Mouse (Mus musculus): ENCODE data around the gene Nfasc. TPM values are rescaled to one million over a fixed set of nuclear protein-coding genes. Genes with fewer than 3 reads are reported as not detected.

Gene Nfasc
- polyA plus RNA-seq, 2 experiments: 0.34 to 1.1 TPM

DNA sequence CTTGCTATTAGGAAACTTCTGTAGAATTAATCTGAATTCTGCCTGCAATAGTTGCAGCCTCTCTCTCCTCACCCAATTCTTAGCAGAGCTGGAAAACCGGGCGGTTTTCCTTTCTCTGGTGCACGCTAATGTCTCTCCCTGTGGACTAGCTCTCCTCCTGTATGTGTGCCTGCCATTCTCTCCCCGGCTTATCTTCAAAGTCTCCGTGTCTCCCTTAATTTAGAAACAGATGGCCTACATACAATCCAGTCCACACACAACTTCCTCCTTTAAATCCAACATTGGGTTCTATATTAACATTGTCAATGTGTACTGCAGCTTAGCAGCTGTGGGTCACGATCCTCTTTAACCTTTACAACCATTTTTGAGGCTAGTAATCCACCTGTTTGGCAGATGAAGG is 116.6 kb downstream of the Nfasc start:
- Histone ChIP-seq H3K27ac (replicated peaks; ENCODE audit: low read depth, low read length) (no peak overlapping the region), H3K4me1 (ENCODE audit: control insufficient read depth, insufficient read depth, low read length) (peaks cover 19% of the 10 kb centered on the region), H3K36me3 (ENCODE audit: control insufficient read depth, insufficient read depth, low read length) (no peaks in the 10 kb centered on the region), H3K9ac (ENCODE audit: low read depth, low read length, severe bottlenecking) (no peak overlapping the region), H3K27me3 (ENCODE audit: control insufficient read depth, insufficient read depth, low read length) (no peaks in the 10 kb centered on the region), H3K4me3 (replicated peaks; ENCODE audit: low read length) (no peak overlapping the region), H3K9me3 (ENCODE audit: control insufficient read depth, low read length) (no peaks in the 10 kb centered on the region), H3K4me2 (replicated peaks; ENCODE audit: low read depth, low read length, severe bottlenecking) (no peak overlapping the region)
- ATAC-seq (ENCODE audit: low FRiP score, low read depth): no peak
- 37% methylated on average over 6 of the region's 6 CpGs for WGBS
- TF ChIP-seq POLR2A (IDR thresholded peaks at IDR 0.05; ENCODE audit: borderline replicate concordance, extremely low read depth, insufficient read depth, insufficient read length): no peak
- DNase-seq (ENCODE audit: low spot score): no peak

- 10% methylated on average over 1 of the region's 1 CpGs for WGBS
- no peak overlapping the region for H3K9ac ChIP-seq (ENCODE audit: low read depth, low read length, severe bottlenecking)
- H3K4me3 ChIP-seq (replicated peaks; ENCODE audit: low read length): no peak overlapping the region
- no peak for TF ChIP-seq POLR2A (IDR thresholded peaks at IDR 0.05; ENCODE audit: borderline replicate concordance, extremely low read depth, insufficient read depth, insufficient read length)
- ATAC-seq (ENCODE audit: low FRiP score, low read depth): no peak
- H3K36me3 ChIP-seq (ENCODE audit: control insufficient read depth, insufficient read depth, low read length): no peaks in the 10 kb centered on the region
- H3K4me2 ChIP-seq (replicated peaks; ENCODE audit: low read depth, low read length, severe bottlenecking): no peak overlapping the region
- DNase-seq (ENCODE audit: low spot score): no peak
- no peaks in the 10 kb centered on the region for H3K9me3 ChIP-seq (ENCODE audit: control insufficient read depth, low read length)
- H3K27me3 ChIP-seq (ENCODE audit: control insufficient read depth, insufficient read depth, low read length): no peaks in the 10 kb centered on the region
- H3K27ac ChIP-seq (replicated peaks; ENCODE audit: low read depth, low read length): no peak overlapping the region
- peaks cover 19% of the 10 kb centered on the region for H3K4me1 ChIP-seq (ENCODE audit: control insufficient read depth, insufficient read depth, low read length)
Observed at GRCm38 (mm10) chr1:132624466-132624865, 117.1 kb downstream of the Nfasc start.

DNA sequence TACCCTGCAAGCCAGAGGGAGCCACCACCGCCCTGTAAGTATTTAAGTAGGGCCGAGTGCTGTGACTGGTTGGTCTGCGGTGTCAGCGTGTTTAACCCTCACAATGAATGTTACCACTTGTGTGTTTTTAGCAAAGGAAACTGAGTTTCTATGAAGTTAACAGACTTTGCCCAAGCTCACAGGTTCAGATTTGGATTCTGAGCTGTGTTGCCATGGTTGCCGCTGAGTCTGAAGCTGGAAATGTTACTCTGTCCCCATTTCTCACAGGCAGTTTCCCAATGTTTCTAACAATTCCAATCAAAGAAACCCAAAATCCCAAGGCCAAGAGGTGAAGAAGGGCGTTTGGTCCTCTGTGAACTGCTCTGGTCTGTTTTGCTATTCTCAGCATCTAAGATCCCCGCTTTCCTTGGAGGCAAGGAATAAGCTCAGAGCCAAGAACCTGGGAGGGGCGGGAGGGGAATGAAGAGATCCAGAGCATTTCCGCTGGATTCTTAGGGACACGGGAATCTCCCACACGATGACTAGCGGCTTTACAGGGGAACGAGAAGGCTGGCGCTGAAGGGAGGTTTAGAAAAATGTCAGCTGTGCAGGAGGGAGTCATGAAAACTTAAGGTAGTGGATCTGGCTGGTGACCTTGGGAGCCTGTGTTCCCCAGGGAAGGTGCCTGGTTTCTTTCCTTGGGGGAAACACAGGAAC is 117.8 kb downstream of the Nfasc start:
- H3K36me3 ChIP-seq (ENCODE audit: control insufficient read depth, insufficient read depth, low read length): no peaks in the 10 kb centered on the region
- H3K4me3 ChIP-seq (replicated peaks; ENCODE audit: low read length): no peak overlapping the region
- no peak overlapping the region for H3K9ac ChIP-seq (ENCODE audit: low read depth, low read length, severe bottlenecking)
- no peak for ATAC-seq (ENCODE audit: low FRiP score, low read depth)
- no peak overlapping the region for H3K4me2 ChIP-seq (replicated peaks; ENCODE audit: low read depth, low read length, severe bottlenecking)
- WGBS: 38% methylated on average over 14 of the region's 14 CpGs
- H3K27ac ChIP-seq (replicated peaks; ENCODE audit: low read depth, low read length): no peak overlapping the region
- TF ChIP-seq POLR2A (IDR thresholded peaks at IDR 0.05; ENCODE audit: borderline replicate concordance, extremely low read depth, insufficient read depth, insufficient read length): no peak
- DNase-seq (ENCODE audit: low spot score): no peak
- peaks cover 19% of the 10 kb centered on the region for H3K4me1 ChIP-seq (ENCODE audit: control insufficient read depth, insufficient read depth, low read length)
- no peaks in the 10 kb centered on the region for H3K27me3 ChIP-seq (ENCODE audit: control insufficient read depth, insufficient read depth, low read length)
- no peaks in the 10 kb centered on the region for H3K9me3 ChIP-seq (ENCODE audit: control insufficient read depth, low read length)

- no peaks in the 10 kb centered on the region for H3K9me3 ChIP-seq (ENCODE audit: control insufficient read depth, low read length)
- H3K27me3 ChIP-seq (ENCODE audit: control insufficient read depth, insufficient read depth, low read length): no peaks in the 10 kb centered on the region
- 77% methylated on average over 4 of the region's 4 CpGs for WGBS
- TF ChIP-seq POLR2A (IDR thresholded peaks at IDR 0.05; ENCODE audit: borderline replicate concordance, extremely low read depth, insufficient read depth, insufficient read length): no peak
- H3K36me3 ChIP-seq (ENCODE audit: control insufficient read depth, insufficient read depth, low read length): no peaks in the 10 kb centered on the region
- H3K4me1 ChIP-seq (ENCODE audit: control insufficient read depth, insufficient read depth, low read length): no peaks in the 10 kb centered on the region
- DNase-seq (ENCODE audit: low spot score) (no peak), ATAC-seq (ENCODE audit: low FRiP score, low read depth) (no peak)
- H3K4me2 ChIP-seq (replicated peaks; ENCODE audit: low read depth, low read length, severe bottlenecking): no peak overlapping the region
- no peak overlapping the region for H3K27ac ChIP-seq (replicated peaks; ENCODE audit: low read depth, low read length)
- H3K9ac ChIP-seq (ENCODE audit: low read depth, low read length, severe bottlenecking): no peak overlapping the region
- H3K4me3 ChIP-seq (replicated peaks; ENCODE audit: low read length): no peak overlapping the region
Observed at GRCm38 (mm10) chr1:132612066-132612465, 129.5 kb downstream of the Nfasc start.

- Histone ChIP-seq H3K4me2 (replicated peaks; ENCODE audit: low read depth, low read length, severe bottlenecking) (no peak overlapping the region), H3K27me3 (ENCODE audit: control insufficient read depth, insufficient read depth, low read length) (no peaks in the 10 kb centered on the region), H3K4me1 (ENCODE audit: control insufficient read depth, insufficient read depth, low read length) (no peaks in the 10 kb centered on the region), H3K4me3 (replicated peaks; ENCODE audit: low read length) (no peak overlapping the region), H3K27ac (replicated peaks; ENCODE audit: low read depth, low read length) (no peak overlapping the region), H3K9me3 (ENCODE audit: control insufficient read depth, low read length) (no peaks in the 10 kb centered on the region), H3K9ac (ENCODE audit: low read depth, low read length, severe bottlenecking) (no peak overlapping the region), H3K36me3 (ENCODE audit: control insufficient read depth, insufficient read depth, low read length) (no peaks in the 10 kb centered on the region)
- 34% methylated on average over 4 of the region's 4 CpGs for WGBS
- no peak for ATAC-seq (ENCODE audit: low FRiP score, low read depth)
- no peak for TF ChIP-seq POLR2A (IDR thresholded peaks at IDR 0.05; ENCODE audit: borderline replicate concordance, extremely low read depth, insufficient read depth, insufficient read length)
- DNase-seq (ENCODE audit: low spot score): peak; percentile 28
Observed at GRCm38 (mm10) chr1:132609048-132609634, 132.5 kb downstream of the Nfasc start.

Measured in limb, embryonic 14.5 days (tissue).